Mouse (Mus musculus): Measurements from ENCODE around the gene Inpp5a. TPM values are rescaled to one million over a fixed set of nuclear protein-coding genes. Genes with fewer than 3 reads are reported as not detected.

The Inpp5a gene
- polyA plus RNA-seq, 1 experiment from 2014 or later, result 24.4 TPM

- Histone ChIP-seq H3K36me3 (no peaks in the 10 kb centered on the region), H3K27ac (no peak overlapping the region), H3K4me2 (no peak overlapping the region), H3K9ac (no peak overlapping the region), H3K4me3 (no peak overlapping the region), H3K27me3 (no peaks in the 10 kb centered on the region), H3K4me1 (peaks cover 28% of the 10 kb centered on the region), H3K9me3 (no peaks in the 10 kb centered on the region)
- ATAC-seq (ENCODE audit: insufficient number of reproducible peaks, insufficient read depth, low FRiP score, low TSS enrichment, low read depth), result no peak
- WGBS, result 85% methylated on average over 3 of the region's 3 CpGs
These were observed 26.4 kb upstream of the Inpp5a start for GRCm38 (mm10) chr7:139362514-139362913.

GRCm38 (mm10) chr7:139363281-139364004, 25.5 kb upstream of the Inpp5a start:
- Histone ChIP-seq H3K9me3 (no peaks in the 10 kb centered on the region), H3K4me1 (peaks cover 38% of the 10 kb centered on the region), H3K9ac (peak overlapping the region; percentile 37; the same call in 1 of the 2 replicates), H3K27ac (peak overlapping the region; percentile 57), H3K4me2 (0 out of 2 replicates have a peak overlapping the region, but pooled peaks have one; percentile 39), H3K27me3 (no peaks in the 10 kb centered on the region), H3K36me3 (no peaks in the 10 kb centered on the region), H3K4me3 (no peak overlapping the region)
- WGBS, result 48% methylated on average over 13 of the region's 13 CpGs
- 0 out of 2 replicates have a peak, but pooled peaks have one; percentile 32 for ATAC-seq (ENCODE audit: insufficient number of reproducible peaks, insufficient read depth, low FRiP score, low TSS enrichment, low read depth)

GRCm38 (mm10) chr7:139364005-139364557, 24.8 kb upstream of the Inpp5a start:
- H3K9me3 ChIP-seq, result no peaks in the 10 kb centered on the region
- peaks cover 44% of the 10 kb centered on the region for H3K4me1 ChIP-seq
- no peaks in the 10 kb centered on the region for H3K36me3 ChIP-seq
- no peaks in the 10 kb centered on the region for H3K27me3 ChIP-seq
- H3K4me2 ChIP-seq, result peak overlapping the region; percentile 39
- H3K27ac ChIP-seq, result peak overlapping the region; percentile 57
- no peak overlapping the region for H3K4me3 ChIP-seq
- H3K9ac ChIP-seq, result peak overlapping the region; percentile 37; the same call in 1 of the 2 replicates
- 2% methylated on average over 9 of the region's 9 CpGs for WGBS
- ATAC-seq (ENCODE audit: insufficient number of reproducible peaks, insufficient read depth, low FRiP score, low TSS enrichment, low read depth), result peak; percentile 33

GRCm38 (mm10) chr7:139364936-139365830, 23.7 kb upstream of the Inpp5a start:
- Histone ChIP-seq H3K9me3 (no peaks in the 10 kb centered on the region), H3K9ac (no peak overlapping the region), H3K36me3 (no peaks in the 10 kb centered on the region), H3K4me2 (no peak overlapping the region), H3K27ac (0 out of 2 replicates have a peak overlapping the region, but pooled peaks have one; percentile 49), H3K4me3 (no peak overlapping the region), H3K27me3 (no peaks in the 10 kb centered on the region), H3K4me1 (peaks cover 55% of the 10 kb centered on the region)
- no peak for ATAC-seq (ENCODE audit: insufficient number of reproducible peaks, insufficient read depth, low FRiP score, low TSS enrichment, low read depth)
- 63% methylated on average over 13 of the region's 13 CpGs for WGBS

GRCm38 (mm10) chr7:139366131-139366530, 22.8 kb upstream of the Inpp5a start:
- no peaks in the 10 kb centered on the region for H3K9me3 ChIP-seq
- H3K27ac ChIP-seq, result no peak overlapping the region
- no peak for ATAC-seq (ENCODE audit: insufficient number of reproducible peaks, insufficient read depth, low FRiP score, low TSS enrichment, low read depth)
- H3K4me3 ChIP-seq, result no peak overlapping the region
- no peak overlapping the region for H3K4me2 ChIP-seq
- H3K4me1 ChIP-seq, result peaks cover 59% of the 10 kb centered on the region
- no peaks in the 10 kb centered on the region for H3K27me3 ChIP-seq
- whole genome bisulfite sequencing, result 73% methylated on average over 3 of the region's 3 CpGs
- no peak overlapping the region for H3K9ac ChIP-seq
- H3K36me3 ChIP-seq, result no peaks in the 10 kb centered on the region

- Histone ChIP-seq H3K9me3 (no peaks in the 10 kb centered on the region), H3K27me3 (no peaks in the 10 kb centered on the region), H3K27ac (no peak overlapping the region), H3K4me2 (no peak overlapping the region), H3K9ac (no peak overlapping the region), H3K4me1 (peaks cover 59% of the 10 kb centered on the region), H3K36me3 (no peaks in the 10 kb centered on the region), H3K4me3 (no peak overlapping the region)
- 71% methylated on average over 4 of the region's 4 CpGs for WGBS
- no peak for ATAC-seq (ENCODE audit: insufficient number of reproducible peaks, insufficient read depth, low FRiP score, low TSS enrichment, low read depth)
These were observed 22.4 kb upstream of the Inpp5a start for GRCm38 (mm10) chr7:139366549-139366948.

GRCm38 (mm10) chr7:139368218-139368617, 20.7 kb upstream of the Inpp5a start:
- no peak overlapping the region for H3K4me3 ChIP-seq
- H3K27ac ChIP-seq, result peak overlapping the region; percentile 93
- peaks cover 56% of the 10 kb centered on the region for H3K4me1 ChIP-seq
- no peak for ATAC-seq (ENCODE audit: insufficient number of reproducible peaks, insufficient read depth, low FRiP score, low TSS enrichment, low read depth)
- H3K9me3 ChIP-seq, result no peaks in the 10 kb centered on the region
- no peaks in the 10 kb centered on the region for H3K27me3 ChIP-seq
- peak overlapping the region; percentile 31; the same call in 1 of the 2 replicates for H3K4me2 ChIP-seq
- 87% methylated on average over 2 of the region's 2 CpGs for WGBS
- peak overlapping the region; percentile 58 for H3K9ac ChIP-seq
- no peaks in the 10 kb centered on the region for H3K36me3 ChIP-seq

GRCm38 (mm10) chr7:139368722-139369380, 20.1 kb upstream of the Inpp5a start:
- H3K27me3 ChIP-seq, result no peaks in the 10 kb centered on the region
- H3K4me3 ChIP-seq, result no peak overlapping the region
- peak overlapping the region; percentile 93 for H3K27ac ChIP-seq
- H3K4me1 ChIP-seq, result peaks cover 49% of the 10 kb centered on the region
- no peak; the same call in 1 of the 2 replicates for ATAC-seq (ENCODE audit: insufficient number of reproducible peaks, insufficient read depth, low FRiP score, low TSS enrichment, low read depth)
- H3K9ac ChIP-seq, result peak overlapping the region; percentile 58
- no peaks in the 10 kb centered on the region for H3K9me3 ChIP-seq
- peak overlapping the region; percentile 31 for H3K4me2 ChIP-seq
- 31% methylated on average over 14 of the region's 14 CpGs for WGBS
- H3K36me3 ChIP-seq, result no peaks in the 10 kb centered on the region

GRCm38 (mm10) chr7:139369501-139370088, 19.3 kb upstream of the Inpp5a start:
- Histone ChIP-seq H3K4me3 (no peak overlapping the region), H3K9me3 (no peaks in the 10 kb centered on the region), H3K9ac (no peak overlapping the region), H3K4me1 (peaks cover 42% of the 10 kb centered on the region), H3K27ac (peak overlapping the region; percentile 93), H3K4me2 (no peak overlapping the region), H3K27me3 (no peaks in the 10 kb centered on the region), H3K36me3 (no peaks in the 10 kb centered on the region)
- WGBS, result 82% methylated on average over 6 of the region's 6 CpGs
- no peak for ATAC-seq (ENCODE audit: insufficient number of reproducible peaks, insufficient read depth, low FRiP score, low TSS enrichment, low read depth)

GRCm38 (mm10) chr7:139371389-139371788, 17.5 kb upstream of the Inpp5a start:
- Histone ChIP-seq H3K4me1 (peaks cover 31% of the 10 kb centered on the region), H3K27me3 (no peaks in the 10 kb centered on the region), H3K4me2 (no peak overlapping the region), H3K9ac (no peak overlapping the region), H3K4me3 (no peak overlapping the region), H3K9me3 (no peaks in the 10 kb centered on the region), H3K36me3 (no peaks in the 10 kb centered on the region), H3K27ac (no peak overlapping the region)
- ATAC-seq (ENCODE audit: insufficient number of reproducible peaks, insufficient read depth, low FRiP score, low TSS enrichment, low read depth), result no peak

GRCm38 (mm10) chr7:139377381-139377780, 11.5 kb upstream of the Inpp5a start:
- no peak overlapping the region for H3K27ac ChIP-seq
- no peak overlapping the region for H3K4me2 ChIP-seq
- no peak overlapping the region for H3K9ac ChIP-seq
- no peaks in the 10 kb centered on the region for H3K27me3 ChIP-seq
- H3K9me3 ChIP-seq, result no peaks in the 10 kb centered on the region
- no peaks in the 10 kb centered on the region for H3K4me1 ChIP-seq
- no peak for ATAC-seq (ENCODE audit: insufficient number of reproducible peaks, insufficient read depth, low FRiP score, low TSS enrichment, low read depth)
- WGBS, result 68% methylated on average over 7 of the region's 7 CpGs
- no peaks in the 10 kb centered on the region for H3K36me3 ChIP-seq
- H3K4me3 ChIP-seq, result no peak overlapping the region
